9 mouse cellular contexts compared by ENCODE assay signal in the genomic region with DNA sequence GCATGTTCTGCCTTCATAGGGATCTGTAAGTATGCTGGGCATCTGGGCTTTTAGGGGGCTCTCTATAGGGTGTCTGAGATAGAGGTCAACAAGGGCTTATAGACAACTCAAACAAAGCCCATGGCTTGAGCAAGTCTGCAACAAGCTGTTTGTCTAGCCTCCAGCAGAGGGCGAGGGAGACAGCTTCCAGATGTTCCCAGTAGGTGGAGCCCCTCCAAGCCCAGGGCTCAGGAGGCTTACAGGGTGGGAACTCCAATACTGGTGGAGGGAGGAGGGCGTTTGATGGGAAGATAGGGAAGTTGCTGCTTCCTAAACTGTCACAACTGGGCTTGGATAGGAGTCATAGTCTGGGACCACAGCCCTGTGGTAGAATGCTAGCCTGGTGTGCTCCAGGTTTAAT. TPM values are rescaled to one million over a fixed set of nuclear protein-coding genes. Genes with fewer than 3 reads are reported as not detected.
DNase-seq lines count a peak whose midpoint lies in the region; ATAC-seq lines count a peak whose summit lies in the region.
"Had no signal": no experiment of that assay in that cellular context is flagged by ENCODE, and none has a peak within 500 bp of the region (broad histone marks: within the 10 kb centered on the region; RNA-seq: fewer than 3 reads in every experiment).

No protein-coding gene starts in this region.

- no peak overlapping the region for H3K9ac ChIP-seq in forebrain, embryonic 15.5 days (replicated peaks)
- no peak overlapping the region for H3K9ac ChIP-seq in hindbrain, embryonic 14.5 days
- H3K9ac ChIP-seq in limb, embryonic 13.5 days: no peak overlapping the region
- H3K9ac ChIP-seq in midbrain, embryonic 14.5 days (replicated peaks; ENCODE audit: low read length): no peak overlapping the region

- no peaks in the 10 kb centered on the region for H3K4me1 ChIP-seq in forebrain, embryonic 15.5 days
- no peaks in the 10 kb centered on the region for H3K4me1 ChIP-seq in hindbrain, embryonic 14.5 days (replicated peaks; ENCODE audit: control insufficient read depth, insufficient read depth, low read length)
- H3K4me1 ChIP-seq in limb, embryonic 13.5 days: 0 out of 2 replicates have a peak, but pooled peaks cover 2% of the 10 kb centered on the region
- H3K4me1 ChIP-seq in midbrain, embryonic 14.5 days (ENCODE audit: control insufficient read depth, insufficient read depth, low read length): no peaks in the 10 kb centered on the region

- no peak overlapping the region for H3K27ac ChIP-seq in forebrain, embryonic 15.5 days (replicated peaks)
- no peak overlapping the region for H3K27ac ChIP-seq in hindbrain, embryonic 14.5 days
- no peak overlapping the region for H3K27ac ChIP-seq in limb, embryonic 13.5 days
- no peak overlapping the region for H3K27ac ChIP-seq in midbrain, embryonic 14.5 days (replicated peaks; ENCODE audit: low read depth, low read length)

- no peak overlapping the region for H3K4me3 ChIP-seq in forebrain, embryonic 15.5 days
- no peak overlapping the region for H3K4me3 ChIP-seq in hindbrain, embryonic 14.5 days (replicated peaks; ENCODE audit: low read length)
- H3K4me3 ChIP-seq in limb, embryonic 13.5 days: no peak overlapping the region
- H3K4me3 ChIP-seq in midbrain, embryonic 14.5 days (replicated peaks; ENCODE audit: low read depth, low read length): no peak overlapping the region

- DNase-seq in cerebellum, postnatal 10 days: peak; percentile 74 to 79
- DNase-seq in adrenal gland, postnatal 10 days: peak; percentile 82
- peak; percentile 79 for DNase-seq in hindbrain, embryonic 14.5 days (ENCODE audit: low spot score)
- peak; percentile 91 for DNase-seq in midbrain, embryonic 14.5 days
- peak; percentile 72 for DNase-seq in splenic B cell, adult 2 months (ENCODE audit: low read depth, low spot score)

- WGBS in forebrain, embryonic 15.5 days: 36% methylated on average over 2 of the region's 2 CpGs
- WGBS in hindbrain, embryonic 14.5 days: 30% methylated on average over 2 of the region's 2 CpGs
- 47% methylated on average over 2 of the region's 2 CpGs for WGBS in limb, embryonic 13.5 days
- 43% methylated on average over 2 of the region's 2 CpGs for WGBS in midbrain, embryonic 14.5 days

- ATAC-seq in cerebellum, adult (ENCODE audit: insufficient number of reproducible peaks, low FRiP score, low TSS enrichment): no peak
- ATAC-seq in forebrain, embryonic 15.5 days (replicated peaks): peak; percentile 60; the same call in 1 of the 2 replicates
- peak; percentile 68 for ATAC-seq in hindbrain, embryonic 14.5 days (ENCODE audit: low FRiP score)
- 0 out of 2 replicates have a peak, but pooled peaks have one; percentile 24 for ATAC-seq in limb, embryonic 13.5 days (ENCODE audit: low FRiP score, low read depth)
- ATAC-seq in midbrain, embryonic 14.5 days (ENCODE audit: low FRiP score, low TSS enrichment): peak; percentile 57; the same call in 1 of the 2 replicates

- no peaks in the 10 kb centered on the region for H3K9me3 ChIP-seq in forebrain, embryonic 15.5 days
- no peaks in the 10 kb centered on the region for H3K9me3 ChIP-seq in hindbrain, embryonic 14.5 days (ENCODE audit: control insufficient read depth, low read length)
- H3K9me3 ChIP-seq in limb, embryonic 13.5 days: no peaks in the 10 kb centered on the region
- no peaks in the 10 kb centered on the region for H3K9me3 ChIP-seq in midbrain, embryonic 14.5 days (ENCODE audit: control insufficient read depth, low read length)

- no peak overlapping the region for H3K4me2 ChIP-seq in forebrain, embryonic 15.5 days (replicated peaks)
- H3K4me2 ChIP-seq in hindbrain, embryonic 14.5 days (replicated peaks): no peak overlapping the region
- H3K4me2 ChIP-seq in limb, embryonic 13.5 days (replicated peaks): no peak overlapping the region
- H3K4me2 ChIP-seq in midbrain, embryonic 14.5 days (ENCODE audit: low read length): no peak overlapping the region

- H3K36me3 ChIP-seq in forebrain, embryonic 15.5 days: peaks cover 67% of the 10 kb centered on the region
- peaks cover 71% of the 10 kb centered on the region for H3K36me3 ChIP-seq in hindbrain, embryonic 14.5 days (replicated peaks; ENCODE audit: control insufficient read depth, insufficient read depth)
- peaks cover 80% of the 10 kb centered on the region for H3K36me3 ChIP-seq in limb, embryonic 13.5 days
- H3K36me3 ChIP-seq in midbrain, embryonic 14.5 days (ENCODE audit: control insufficient read depth, insufficient read depth, low read length): peaks cover 61% of the 10 kb centered on the region
- peaks cover 13% of the 10 kb centered on the region for H3K36me3 ChIP-seq in splenic B cell, adult 2 months (ENCODE audit: control insufficient read depth, insufficient read depth, low read length, poor library complexity, severe bottlenecking)

- H3K27me3 ChIP-seq in forebrain, embryonic 15.5 days: no peaks in the 10 kb centered on the region
- no peaks in the 10 kb centered on the region for H3K27me3 ChIP-seq in hindbrain, embryonic 14.5 days (ENCODE audit: control insufficient read depth, insufficient read depth, low read length)
- peaks cover 29% of the 10 kb centered on the region for H3K27me3 ChIP-seq in limb, embryonic 13.5 days
- no peaks in the 10 kb centered on the region for H3K27me3 ChIP-seq in midbrain, embryonic 14.5 days (ENCODE audit: control insufficient read depth, insufficient read depth, low read length)
- H3K27me3 ChIP-seq in splenic B cell, adult 2 months (ENCODE audit: control insufficient read depth, insufficient read depth, low read length, poor library complexity, severe bottlenecking): no peaks in the 10 kb centered on the region

RNA-seq across cellular contexts. Expression of gene Chd5, which starts 5.5 kb away (rescaled TPM):
- total RNA-seq in adrenal gland, postnatal 10 days (2021): 1 to 10 TPM; 8.8 TPM
- polyA plus RNA-seq in forebrain, embryonic 15.5 days (2015; fragmentation: Nextera tagmentation; extraction: Ambion mirVana): 35.5 and 39.3 TPM in 2 replicates
- polyA plus RNA-seq in hindbrain, embryonic 14.5 days (2014; fragmentation: Nextera tagmentation; extraction: Ambion mirVana): 41.9 and 46.7 TPM in 2 replicates
- polyA plus RNA-seq in limb, embryonic 13.5 days (2015; fragmentation: Nextera tagmentation; extraction: Ambion mirVana): 0.34 and 0.40 TPM in 2 replicates
- 38.4 and 53.5 TPM in 2 replicates for polyA plus RNA-seq in midbrain, embryonic 14.5 days (2014; fragmentation: Nextera tagmentation; extraction: Ambion mirVana)

RNA-seq across cellular contexts. Expression of gene Rpl22, which starts 7.4 kb away (rescaled TPM):
- total RNA-seq in adrenal gland, postnatal 10 days (2021): 100 to 1,000 TPM; 484 to 487 TPM
- 216 and 221 TPM in 2 replicates for polyA plus RNA-seq in forebrain, embryonic 15.5 days (2015; fragmentation: Nextera tagmentation; extraction: Ambion mirVana)
- polyA plus RNA-seq in hindbrain, embryonic 14.5 days (2014; fragmentation: Nextera tagmentation; extraction: Ambion mirVana): 154 and 178 TPM in 2 replicates
- 371 and 395 TPM in 2 replicates for polyA plus RNA-seq in limb, embryonic 13.5 days (2015; fragmentation: Nextera tagmentation; extraction: Ambion mirVana)
- polyA plus RNA-seq in midbrain, embryonic 14.5 days (2014; fragmentation: Nextera tagmentation; extraction: Ambion mirVana): 165 and 174 TPM in 2 replicates

RNA-seq across cellular contexts. Expression of gene Rnf207, which starts 14.2 kb away (rescaled TPM):
- under 1 TPM in 1 of 2 experiments, not detected in 1; 0.70 TPM for total RNA-seq in adrenal gland, postnatal 10 days (2021)
- 1.8 and 2.9 TPM in 2 replicates for polyA plus RNA-seq in forebrain, embryonic 15.5 days (2015; fragmentation: Nextera tagmentation; extraction: Ambion mirVana)
- polyA plus RNA-seq in hindbrain, embryonic 14.5 days (2014; fragmentation: Nextera tagmentation; extraction: Ambion mirVana): 5.6 and 6.9 TPM in 2 replicates
- 0.32 and 0.34 TPM in 2 replicates for polyA plus RNA-seq in limb, embryonic 13.5 days (2015; fragmentation: Nextera tagmentation; extraction: Ambion mirVana)
- polyA plus RNA-seq in midbrain, embryonic 14.5 days (2014; fragmentation: Nextera tagmentation; extraction: Ambion mirVana): 4.2 and 6.9 TPM in 2 replicates

RNA-seq across cellular contexts. Expression of gene Icmt, which starts 35.9 kb away (rescaled TPM):
- total RNA-seq in adrenal gland, postnatal 10 days (2021): 10 to 100 TPM; 30.4 to 31.6 TPM
- 17.6 and 18.6 TPM in 2 replicates for polyA plus RNA-seq in forebrain, embryonic 15.5 days (2015; fragmentation: Nextera tagmentation; extraction: Ambion mirVana)
- polyA plus RNA-seq in hindbrain, embryonic 14.5 days (2014; fragmentation: Nextera tagmentation; extraction: Ambion mirVana): 20.6 and 22.8 TPM in 2 replicates
- polyA plus RNA-seq in limb, embryonic 13.5 days (2015; fragmentation: Nextera tagmentation; extraction: Ambion mirVana): 21.8 and 27.0 TPM in 2 replicates
- 14.9 and 23.7 TPM in 2 replicates for polyA plus RNA-seq in midbrain, embryonic 14.5 days (2014; fragmentation: Nextera tagmentation; extraction: Ambion mirVana)

RNA-seq across cellular contexts. Expression of gene Hes3, which starts 41.5 kb away (rescaled TPM):
- total RNA-seq in adrenal gland, postnatal 10 days (2021): not detected
- polyA plus RNA-seq in forebrain, embryonic 15.5 days (2015; fragmentation: Nextera tagmentation; extraction: Ambion mirVana): 0.09 and 0.13 TPM in 2 replicates
- 0.24 and 1.2 TPM in 2 replicates for polyA plus RNA-seq in hindbrain, embryonic 14.5 days (2014; fragmentation: Nextera tagmentation; extraction: Ambion mirVana)
- not detected in 2 replicates for polyA plus RNA-seq in limb, embryonic 13.5 days (2015; fragmentation: Nextera tagmentation; extraction: Ambion mirVana)
- 0.39 and 1.2 TPM in 2 replicates for polyA plus RNA-seq in midbrain, embryonic 14.5 days (2014; fragmentation: Nextera tagmentation; extraction: Ambion mirVana)
- total RNA-seq: layer of hippocampus, adult 8-10 months had no signal

Comparison
In these comparisons a context has a peak if more than half of its experiments do, and no peak if none do; other contexts are left out.
1. RNA of gene Chd5, which starts 5.5 kb away (polyA plus RNA-seq): 41.9 to 46.7 TPM in hindbrain, embryonic 14.5 days, 38.4 to 53.5 TPM in midbrain, embryonic 14.5 days and 35.5 to 39.3 TPM in forebrain, embryonic 15.5 days; 0.34 to 0.40 TPM in limb, embryonic 13.5 days; every median in the first group is over 10 times any median in the second.
2. Peak in every context shown above with its lines, with median percentiles within 50 percentile points of each other: DNase-seq.